Mouse (Mus musculus): Measurements from ENCODE around the gene Iqub. TPM values are rescaled to one million over a fixed set of nuclear protein-coding genes. Genes with fewer than 3 reads are reported as not detected.
A peak's percentile ranks its signal among the peaks of the same experiment; 100 is the strongest.

Gene Iqub
- total RNA-seq (2015; ENCODE audit: low replicate concordance) (not detected in 2 replicates), total RNA-seq (2017; ENCODE audit: low replicate concordance) (not detected in 2 replicates)

DNA sequence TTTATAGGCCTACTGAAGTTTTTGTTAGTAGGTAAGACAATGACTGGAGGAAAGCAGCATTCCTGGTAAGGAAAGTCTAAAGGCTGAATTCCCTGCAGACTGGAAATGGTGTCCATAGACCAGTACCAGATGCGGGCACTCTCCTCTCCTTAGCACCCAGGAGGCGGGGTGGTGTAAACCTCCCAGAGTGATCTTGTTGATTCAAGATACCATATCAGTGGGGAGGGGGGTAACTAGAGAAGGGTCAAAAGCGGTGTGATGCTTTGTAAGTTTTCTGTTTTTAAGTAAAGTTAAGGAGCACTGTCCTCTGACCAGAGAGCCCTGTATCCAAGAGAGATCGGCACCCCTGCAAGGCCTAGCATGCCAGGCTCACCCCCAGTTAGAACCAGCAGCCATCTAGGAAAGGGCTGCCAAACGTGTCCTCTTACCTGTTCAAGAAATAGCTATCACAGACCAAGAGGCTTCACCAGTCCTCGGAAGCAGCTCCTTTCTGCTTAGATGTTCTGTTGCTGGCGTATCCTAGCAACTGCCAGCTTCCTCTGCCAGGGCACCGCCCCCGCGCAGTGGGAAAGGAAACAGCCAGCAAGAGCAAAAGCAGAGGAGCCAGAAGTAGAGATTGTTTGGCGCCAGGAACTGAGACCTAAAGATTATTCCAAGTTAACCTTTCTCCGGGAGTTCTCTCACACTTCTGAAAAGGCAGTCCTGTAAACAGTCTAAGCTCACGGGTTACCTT, at the start of gene Iqub:
Gene Iqub, minus strand, starts transcription at position 516 of the 733 bp plus-strand sequence.
- ATAC-seq (replicated peaks; ENCODE audit: low FRiP score, poor library complexity, severe bottlenecking) = no peak

DNA sequence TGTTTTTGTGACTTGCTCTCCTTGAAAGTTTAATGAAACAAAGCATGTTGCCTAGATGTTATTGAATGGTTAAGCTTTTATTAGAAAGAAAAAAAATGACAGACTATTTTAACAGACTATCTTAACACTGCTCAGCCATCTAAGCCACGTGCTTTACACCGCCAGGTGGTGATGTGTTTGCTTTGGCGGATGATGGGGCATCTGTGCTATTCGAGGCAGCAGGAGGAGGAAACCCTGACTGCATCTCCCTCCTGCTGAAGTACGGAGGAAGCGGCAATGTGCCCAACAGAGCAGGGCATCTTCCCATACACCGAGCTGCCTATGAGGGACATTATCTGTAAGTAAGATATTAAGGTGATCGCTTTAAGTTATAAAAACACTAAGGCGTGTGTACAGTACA, 49.2 kb upstream of the Iqub start:
- ATAC-seq (replicated peaks; ENCODE audit: low FRiP score, poor library complexity, severe bottlenecking) = no peak

DNA sequence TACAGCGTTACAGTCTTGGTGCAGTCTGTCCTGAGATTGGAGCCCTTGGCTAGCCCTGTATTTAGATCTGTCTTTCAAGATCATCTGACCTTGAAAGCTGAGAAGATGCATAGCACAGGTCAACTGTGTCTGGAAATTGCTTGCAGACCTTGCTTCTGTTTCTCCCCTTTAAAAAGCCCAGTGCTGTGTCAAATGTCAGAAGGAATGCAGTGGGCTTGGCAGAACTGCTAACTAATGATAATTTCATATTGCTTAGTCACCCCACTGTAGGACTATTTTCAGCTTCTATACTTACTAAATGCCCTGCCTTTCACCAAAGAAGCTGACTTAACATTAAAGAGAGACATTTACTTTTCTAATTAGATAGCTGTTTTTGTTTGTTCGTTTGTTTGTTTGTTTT, 40.6 kb upstream of the Iqub start:
- ATAC-seq (replicated peaks; ENCODE audit: low FRiP score, poor library complexity, severe bottlenecking) = no peak

DNA sequence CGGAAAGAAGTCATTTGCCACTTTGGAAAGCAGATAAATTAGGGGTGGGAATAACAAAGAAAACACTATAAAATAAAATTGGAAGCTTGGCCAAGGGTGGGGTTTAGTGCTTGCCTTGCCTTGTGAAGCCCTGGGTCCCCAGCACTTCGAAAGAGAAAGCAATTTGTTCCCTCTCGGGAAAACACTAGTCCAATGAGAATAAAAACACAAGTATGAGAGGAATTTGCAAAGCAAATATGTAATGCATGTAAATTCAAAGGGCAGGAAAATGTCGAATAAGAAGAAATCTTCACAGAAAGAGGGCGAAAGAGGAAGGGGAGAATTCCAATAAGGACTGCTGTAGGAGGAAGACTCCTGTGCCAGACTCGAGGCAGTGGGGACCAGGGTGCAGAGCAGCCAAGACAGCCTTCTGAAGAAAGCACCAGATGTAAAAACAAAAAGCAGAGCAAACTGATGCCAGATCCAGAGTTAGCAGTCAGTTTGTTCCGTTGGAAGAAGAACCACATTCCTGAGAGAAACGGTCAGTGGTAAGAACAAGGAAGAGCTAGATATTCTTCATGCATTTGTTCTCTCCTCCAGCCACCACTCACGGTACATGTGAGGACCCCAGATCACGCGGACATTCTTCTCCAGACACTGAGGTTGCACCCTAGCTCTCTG, 39.7 kb upstream of the Iqub start:
- ATAC-seq (replicated peaks; ENCODE audit: low FRiP score, poor library complexity, severe bottlenecking) = no peak

DNA sequence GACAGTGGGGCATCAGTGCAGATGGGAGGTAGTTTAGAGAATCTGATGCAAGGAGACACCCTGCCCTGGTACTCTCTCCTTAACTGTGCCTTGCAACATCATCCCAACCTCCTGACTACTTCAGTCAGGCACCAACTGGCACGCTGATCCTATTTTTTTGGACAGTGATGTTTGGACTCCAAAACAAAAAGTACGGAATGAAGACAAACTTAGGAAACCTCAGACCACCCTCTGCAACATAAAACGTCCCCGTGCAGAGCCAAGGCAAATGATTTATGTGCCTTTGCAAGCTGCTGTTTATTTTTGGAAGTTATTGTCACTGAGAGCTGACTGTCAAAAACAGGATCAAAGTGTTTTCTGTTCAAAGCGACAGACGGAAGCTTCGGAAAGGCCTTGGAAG, 37.2 kb upstream of the Iqub start:
- no peak for ATAC-seq (replicated peaks; ENCODE audit: low FRiP score, poor library complexity, severe bottlenecking)

DNA sequence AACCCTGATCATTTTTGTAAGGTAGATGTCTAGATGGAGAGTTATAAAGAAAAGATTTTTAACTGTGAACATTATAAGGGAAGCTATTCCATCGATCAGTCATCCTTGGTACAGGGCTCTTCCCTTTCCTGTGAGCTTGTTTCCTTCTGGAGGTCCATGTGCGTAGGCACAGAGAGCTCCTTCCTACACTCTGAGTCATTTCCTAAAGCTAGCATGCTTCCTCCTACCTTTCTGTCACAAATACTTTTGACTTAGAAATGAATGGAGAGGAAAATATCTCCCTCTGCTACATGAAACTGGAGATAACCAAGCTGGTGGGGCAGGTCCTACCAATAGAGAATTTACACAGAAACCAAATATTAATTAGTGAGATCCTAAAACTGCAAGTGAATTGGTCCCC, 34.9 kb upstream of the Iqub start:
- ATAC-seq (replicated peaks; ENCODE audit: low FRiP score, poor library complexity, severe bottlenecking) = no peak

DNA sequence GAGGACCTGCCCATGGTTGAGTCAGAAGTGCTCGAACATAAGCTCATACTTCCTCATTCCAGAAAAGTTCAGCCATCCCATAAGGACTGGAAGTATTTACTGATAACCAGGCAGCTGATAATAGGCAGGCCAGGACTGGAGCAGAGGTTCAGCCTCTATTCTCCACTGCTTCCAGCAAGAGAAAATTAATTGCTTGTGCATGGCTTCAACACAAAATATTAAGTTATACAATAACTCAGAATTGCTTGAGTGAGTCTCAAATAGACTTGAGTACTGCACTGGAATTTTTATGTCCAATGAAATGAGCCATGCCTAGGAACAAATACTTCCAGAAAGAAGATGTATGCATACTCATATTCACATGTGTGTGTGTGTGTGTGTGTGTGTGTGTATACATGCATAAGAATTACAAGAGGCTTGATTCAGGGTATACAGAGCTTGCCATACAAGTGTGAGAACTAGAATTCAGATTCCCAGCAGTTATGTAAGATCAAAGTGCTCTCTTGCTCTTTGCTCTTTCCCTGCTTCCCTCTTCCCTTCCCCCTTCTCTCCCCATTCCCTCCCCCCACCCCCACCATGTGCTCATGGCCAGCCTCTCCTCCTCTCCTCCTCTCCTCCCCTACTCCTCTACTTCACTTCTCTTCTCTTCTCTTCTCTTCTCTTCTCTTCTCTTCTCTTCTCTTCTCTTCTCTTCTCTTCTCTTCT, 32.0 kb upstream of the Iqub start:
- ATAC-seq (replicated peaks; ENCODE audit: low FRiP score, poor library complexity, severe bottlenecking) = no peak

DNA sequence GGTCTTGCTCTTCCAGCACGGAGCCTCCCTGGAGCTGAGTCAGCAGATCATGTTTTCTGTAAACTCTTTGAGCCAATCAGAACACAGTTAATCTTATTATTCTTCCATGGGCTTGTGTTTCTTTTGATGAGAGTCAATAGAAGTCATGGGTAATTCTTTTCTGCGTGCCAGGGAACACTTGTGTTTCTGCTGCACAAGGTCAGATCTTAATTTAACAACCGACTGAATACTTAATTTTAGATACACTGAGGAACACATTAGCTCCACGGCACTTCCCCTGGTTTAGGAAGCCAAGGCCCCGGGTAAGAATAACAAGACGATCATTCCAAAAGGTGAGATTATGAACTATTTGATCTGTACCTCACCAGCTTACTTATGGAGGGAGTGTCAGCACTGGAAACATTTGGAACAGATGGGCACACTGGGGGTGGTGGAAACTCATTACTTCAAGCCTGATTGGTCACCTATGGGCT, 28.3 kb upstream of the Iqub start:
- no peak for ATAC-seq (replicated peaks; ENCODE audit: low FRiP score, poor library complexity, severe bottlenecking)

DNA sequence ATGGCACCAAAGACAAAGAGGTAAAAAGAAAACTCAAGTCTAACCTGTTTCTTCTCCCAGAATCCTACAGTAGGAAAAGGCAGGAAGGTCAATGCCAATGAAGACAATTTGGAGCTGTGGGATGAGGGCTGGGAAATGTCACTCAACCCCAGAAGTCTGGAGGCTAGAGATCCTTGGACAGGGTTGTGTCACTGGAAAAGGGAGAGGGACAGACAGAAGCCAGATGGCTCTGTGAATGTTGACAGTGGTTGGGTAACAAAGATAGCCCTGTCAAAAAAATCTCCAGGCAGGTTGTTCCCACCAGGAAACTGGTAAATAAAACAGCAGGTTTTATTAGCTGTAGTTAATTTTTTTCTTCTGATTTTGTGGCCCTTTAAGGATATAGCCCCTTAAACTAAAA, 27.5 kb upstream of the Iqub start:
- no peak for ATAC-seq (replicated peaks; ENCODE audit: low FRiP score, poor library complexity, severe bottlenecking)

DNA sequence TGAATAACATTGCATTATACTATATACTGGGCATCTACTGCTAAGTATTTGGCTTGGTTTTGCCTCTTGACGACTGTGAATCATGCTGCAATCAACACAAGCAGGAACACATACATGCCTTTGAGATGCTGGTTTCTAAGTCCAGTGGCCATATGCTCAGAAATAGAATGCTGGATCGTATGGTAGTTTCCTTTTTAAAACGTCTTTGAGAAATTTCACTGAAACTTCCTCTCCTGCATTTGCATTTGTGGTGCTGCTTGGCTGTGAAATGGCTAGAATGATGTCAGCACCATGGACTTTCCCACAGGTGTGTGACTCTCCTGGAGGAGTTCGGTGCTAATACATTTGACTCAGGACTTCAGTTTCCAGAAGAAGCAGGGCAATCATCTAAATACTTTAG, 25.2 kb upstream of the Iqub start:
- ATAC-seq (replicated peaks; ENCODE audit: low FRiP score, poor library complexity, severe bottlenecking) = no peak

DNA sequence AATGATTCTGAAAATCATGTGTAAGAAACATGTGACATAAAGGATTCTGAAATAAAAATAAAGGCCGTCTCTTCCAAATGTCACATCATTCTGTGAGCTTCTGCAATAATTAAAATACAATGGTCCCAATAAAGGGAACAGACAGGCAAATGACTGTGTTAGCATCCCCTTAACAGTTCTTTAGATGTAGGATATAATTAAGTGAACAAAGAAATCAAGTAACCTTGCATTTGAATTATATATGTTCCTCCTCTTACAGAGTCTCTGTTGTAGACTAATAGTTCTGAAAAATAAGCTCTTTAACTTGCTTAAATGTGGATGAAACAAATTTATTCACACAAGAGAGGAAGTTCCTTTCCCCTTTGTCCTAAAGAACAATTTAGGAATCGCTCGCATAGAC, 23.6 kb upstream of the Iqub start:
- no peak for ATAC-seq (replicated peaks; ENCODE audit: low FRiP score, poor library complexity, severe bottlenecking)

DNA sequence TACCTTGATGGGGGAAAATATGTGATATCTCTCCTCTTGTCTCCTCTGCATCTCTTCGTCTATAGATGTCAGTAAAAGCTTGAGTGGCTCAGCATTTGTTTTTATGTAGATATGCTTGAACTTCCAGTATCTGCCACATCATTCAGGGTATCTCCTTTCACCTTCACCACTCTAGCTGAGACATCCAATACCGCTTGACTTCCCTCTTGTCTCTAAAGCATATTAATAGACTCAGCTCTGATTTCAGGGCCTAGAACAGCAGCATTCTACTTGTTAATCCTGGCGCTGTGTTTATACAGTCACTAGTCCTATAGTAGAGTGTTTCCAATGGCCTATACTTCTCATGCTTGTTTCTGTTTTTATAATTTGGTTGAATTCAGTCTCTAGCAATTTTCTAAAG, 17.9 kb upstream of the Iqub start:
- no peak for ATAC-seq (replicated peaks; ENCODE audit: low FRiP score, poor library complexity, severe bottlenecking)

DNA sequence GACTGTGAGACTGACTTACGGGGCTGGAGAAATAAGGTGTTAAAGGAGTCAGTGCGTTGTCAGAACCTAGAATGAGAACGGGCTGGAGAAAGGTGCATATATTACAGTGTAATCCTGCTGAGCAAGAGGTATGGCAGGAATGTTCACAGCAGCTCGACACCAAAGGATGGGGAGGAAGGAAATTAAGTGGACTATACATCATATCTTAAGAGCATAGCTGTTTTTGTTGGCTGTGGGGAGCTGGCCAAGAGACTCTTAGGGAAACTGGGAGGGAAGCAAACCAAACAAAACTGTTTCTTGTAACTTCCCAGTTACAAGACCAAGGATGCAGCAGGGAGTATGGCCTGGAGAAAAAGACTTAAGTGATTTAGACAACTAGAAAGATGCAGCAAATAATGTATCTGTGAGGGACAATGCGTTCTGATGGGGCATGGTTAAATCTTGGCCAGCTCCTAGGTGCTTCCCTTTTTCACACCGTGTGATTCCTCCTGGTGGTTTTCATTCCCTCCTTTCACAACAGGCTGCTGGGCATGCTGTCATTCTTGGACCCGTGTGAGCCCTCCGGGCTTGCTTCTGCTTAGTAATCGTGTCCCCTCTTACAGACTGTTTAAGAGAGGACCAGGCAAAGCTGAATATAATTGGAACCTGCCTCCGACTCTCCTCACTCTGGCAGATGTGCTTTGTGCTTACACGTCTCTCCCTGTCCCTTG, 16.0 kb upstream of the Iqub start:
- no peak for ATAC-seq (replicated peaks; ENCODE audit: low FRiP score, poor library complexity, severe bottlenecking)

DNA sequence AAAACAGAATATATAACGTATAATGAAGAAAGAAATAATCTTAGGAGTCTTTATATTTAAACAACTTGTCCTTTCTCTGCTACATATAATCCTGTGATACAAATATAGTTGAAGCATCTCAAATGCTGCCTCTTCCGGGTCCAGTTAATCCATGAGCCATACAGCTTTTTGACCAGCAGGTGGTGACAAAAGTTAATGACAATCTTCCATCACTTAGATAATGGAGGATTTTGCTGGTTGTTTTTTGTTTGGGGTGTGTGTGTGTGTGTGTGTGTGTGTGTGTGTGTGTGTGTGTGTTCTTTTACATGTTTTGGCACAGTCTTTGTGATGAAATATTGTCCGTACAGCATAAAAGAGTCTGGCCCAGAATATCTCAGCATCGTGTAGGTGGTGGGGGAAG, 15.3 kb upstream of the Iqub start:
- ATAC-seq (replicated peaks; ENCODE audit: low FRiP score, poor library complexity, severe bottlenecking) = peak; percentile 47; the same call in 1 of the 2 replicates

DNA sequence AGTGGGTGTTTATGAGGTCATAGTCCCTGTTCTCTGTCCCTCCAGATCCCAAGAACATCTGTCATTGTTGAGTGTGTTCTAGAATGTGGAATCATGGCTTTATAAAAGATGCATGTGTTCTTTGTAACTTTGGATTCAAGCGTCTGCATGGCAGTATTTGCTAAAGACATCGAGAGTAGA, 13.1 kb upstream of the Iqub start, which contains the start of gene Asb15:
Gene Asb15, plus strand, starts transcription at position 81 of the 180 bp plus-strand sequence.
- ATAC-seq (replicated peaks; ENCODE audit: low FRiP score, poor library complexity, severe bottlenecking) = no peak

DNA sequence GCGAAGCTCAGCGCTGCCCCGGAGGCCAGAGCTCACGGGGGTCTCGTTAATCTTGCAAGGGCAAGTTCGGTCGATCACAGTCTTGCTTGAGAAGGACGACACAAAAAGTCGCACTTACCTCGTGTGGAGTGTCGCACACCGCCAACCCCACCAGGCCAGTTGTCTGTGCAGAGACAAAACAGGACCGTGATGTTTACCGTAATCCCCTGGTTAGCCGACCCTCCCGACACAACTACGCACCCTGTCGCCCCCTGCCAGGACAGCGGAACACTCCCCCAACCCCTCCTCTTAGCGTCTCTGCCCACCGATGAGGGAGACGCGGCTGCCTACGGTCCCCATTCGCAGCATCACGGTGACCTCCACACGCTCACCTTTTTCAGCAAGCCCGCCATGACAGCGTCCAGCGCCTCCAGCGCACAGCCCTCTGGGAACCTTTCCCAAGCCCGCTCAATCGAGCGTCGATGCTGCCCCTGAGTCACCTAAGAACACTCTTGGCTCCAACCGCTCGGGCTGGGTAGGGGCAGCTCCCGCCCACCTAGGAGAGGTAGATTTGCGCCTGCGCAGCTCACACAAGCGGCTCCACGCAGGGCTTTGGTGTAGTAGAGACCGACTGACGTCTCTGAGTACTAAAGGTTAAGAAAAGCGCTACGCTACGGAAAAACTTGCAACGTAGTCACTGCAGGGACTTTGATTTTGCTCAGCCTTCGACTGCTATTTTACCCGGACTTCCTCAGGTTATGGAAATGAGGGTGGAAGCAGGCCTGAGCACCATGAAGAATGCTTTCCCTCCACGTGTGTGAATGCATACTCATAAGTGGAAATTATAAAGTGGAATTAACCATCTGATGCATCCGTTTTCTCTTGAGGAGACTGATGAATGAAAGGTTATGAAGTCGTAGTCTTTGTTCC, 12.5 kb upstream of the Iqub start, which contains the start of gene Ndufa5:
Gene Ndufa5, minus strand, starts transcription at position 859 of the 909 bp plus-strand sequence.
- ATAC-seq (replicated peaks; ENCODE audit: low FRiP score, poor library complexity, severe bottlenecking) = peak; percentile 96

DNA sequence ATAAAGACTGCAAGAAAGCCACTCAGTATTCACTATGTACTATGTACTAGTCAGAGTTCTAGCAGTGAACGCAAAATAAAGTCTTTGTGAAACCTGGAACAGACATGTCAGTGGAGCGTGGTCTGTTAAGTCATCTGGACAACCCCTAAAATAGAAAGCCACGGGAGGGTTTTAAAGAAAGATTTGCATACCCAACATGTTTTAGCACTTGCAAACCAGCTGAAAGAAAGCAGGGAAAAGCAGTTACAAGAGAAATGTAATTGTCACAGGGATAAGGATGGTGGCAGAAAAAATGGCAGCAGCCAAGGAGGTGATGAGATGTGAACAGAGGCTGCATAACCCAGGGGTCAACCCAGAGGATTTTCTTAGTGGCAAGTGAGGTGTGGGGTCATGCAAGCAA, 10.8 kb upstream of the Iqub start:
- no peak for ATAC-seq (replicated peaks; ENCODE audit: low FRiP score, poor library complexity, severe bottlenecking)

DNA sequence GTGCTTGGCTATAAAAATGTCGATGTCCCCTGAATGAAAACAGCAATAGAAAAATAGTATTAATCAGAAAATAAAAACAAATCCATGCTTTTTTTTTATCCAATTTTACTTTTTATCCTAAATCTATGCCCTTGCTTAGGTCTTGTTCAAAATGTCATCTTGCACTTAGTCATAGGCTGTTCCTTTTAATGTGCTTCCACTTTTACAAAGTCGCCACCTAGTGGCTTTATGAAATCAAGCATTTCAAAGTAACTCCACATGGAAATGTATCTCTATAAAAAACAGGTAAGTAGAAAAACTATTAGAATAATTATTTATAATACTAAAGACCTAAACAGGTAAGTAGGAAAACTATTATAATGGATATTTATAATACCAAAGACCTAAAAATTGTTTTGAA, 1.3 kb upstream of the Iqub start:
- no peak for ATAC-seq (replicated peaks; ENCODE audit: low FRiP score, poor library complexity, severe bottlenecking)

DNA sequence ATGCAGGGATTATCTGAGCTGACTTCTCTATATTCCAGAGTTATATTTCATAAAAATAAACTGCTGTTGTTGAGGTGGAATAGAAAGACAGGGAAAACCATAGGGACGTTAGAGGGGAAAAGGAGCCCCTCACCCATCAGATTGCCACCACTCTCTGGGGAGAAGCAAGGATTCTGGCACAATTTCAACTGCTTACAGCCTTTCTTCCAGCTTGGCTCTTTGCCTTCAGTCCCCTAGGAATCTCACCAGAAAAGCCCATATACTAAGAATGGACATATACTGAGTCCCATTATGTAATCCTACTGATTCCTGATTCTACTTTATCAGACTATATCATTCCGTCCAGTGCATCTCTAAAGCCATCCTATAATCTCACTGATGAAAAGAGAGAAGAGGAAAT, 10.7 kb downstream of the Iqub start:
- no peak for ATAC-seq (replicated peaks; ENCODE audit: low FRiP score, poor library complexity, severe bottlenecking)
